Mouse (Mus musculus): Measurements from ENCODE around the gene Ptgir.

Ptgir gene

GRCm38 (mm10) chr7:16918014-16918413 is 11.7 kb downstream of the Ptgir start:
- no peak for DNase-seq

DNA sequence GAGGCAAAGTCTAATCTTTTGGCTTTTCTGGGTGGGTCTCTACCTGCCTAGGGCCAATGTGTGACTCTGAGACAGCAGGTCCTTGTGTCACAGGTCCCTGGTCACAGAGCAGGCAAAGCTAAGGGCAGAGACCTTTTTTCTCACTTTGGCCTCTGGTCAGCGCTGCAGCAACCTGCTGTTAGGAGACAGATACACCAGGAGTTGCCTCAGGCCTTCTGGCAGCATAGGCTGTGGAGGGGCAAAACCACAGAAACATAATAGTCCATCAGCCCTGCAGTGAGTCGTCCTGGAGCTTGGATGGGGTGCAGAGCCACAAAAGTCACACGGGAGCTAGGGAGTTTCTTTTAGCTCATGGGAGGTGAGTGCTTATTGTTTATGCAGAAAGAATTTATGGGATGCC is 12.4 kb downstream of the Ptgir start:
- DNase-seq = no peak

- DNase-seq = no peak
Measured at GRCm38 (mm10) chr7:16919395-16920149, 13.3 kb downstream of the Ptgir start.

- DNase-seq = no peak
Measured at GRCm38 (mm10) chr7:16920150-16920579, 13.9 kb downstream of the Ptgir start.

- DNase-seq = no peak
Measured at GRCm38 (mm10) chr7:16920818-16921791, 14.8 kb downstream of the Ptgir start.

GRCm38 (mm10) chr7:16921881-16922335 is 15.6 kb downstream of the Ptgir start:
- DNase-seq = no peak

DNA sequence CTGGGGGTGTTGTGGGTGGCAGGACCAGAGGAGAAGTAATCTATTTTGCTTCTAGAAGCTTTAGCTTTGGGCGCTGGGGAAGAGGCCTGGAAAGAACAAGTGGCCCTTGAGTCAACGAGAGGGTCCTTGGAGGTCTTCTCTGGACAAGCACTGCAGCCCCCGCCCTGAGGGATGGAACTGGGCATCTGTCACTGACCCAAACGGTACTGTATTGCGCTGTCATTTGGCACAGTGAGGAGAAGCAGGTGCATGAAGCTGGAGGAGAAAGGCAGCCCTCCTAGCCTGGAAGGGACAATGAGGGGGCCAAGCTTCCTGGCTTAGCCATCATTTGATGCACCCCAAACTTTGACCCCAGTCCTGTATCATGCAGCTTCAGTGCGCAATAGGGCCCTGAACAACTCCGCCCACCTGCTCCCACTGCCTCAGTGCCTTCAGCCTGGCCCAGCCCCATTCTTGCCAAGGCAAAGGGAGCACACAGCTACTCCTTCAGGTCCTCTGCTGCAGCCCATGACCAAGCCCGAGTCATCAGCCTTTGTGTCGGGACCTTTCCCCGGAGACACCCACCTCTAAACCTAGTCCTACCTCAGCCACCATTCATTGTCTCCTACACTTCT is 16.2 kb downstream of the Ptgir start:
- DNase-seq = no peak

GRCm38 (mm10) chr7:16923283-16924036 is 17.2 kb downstream of the Ptgir start:
- DNase-seq = peak; percentile 41 to 66

DNA sequence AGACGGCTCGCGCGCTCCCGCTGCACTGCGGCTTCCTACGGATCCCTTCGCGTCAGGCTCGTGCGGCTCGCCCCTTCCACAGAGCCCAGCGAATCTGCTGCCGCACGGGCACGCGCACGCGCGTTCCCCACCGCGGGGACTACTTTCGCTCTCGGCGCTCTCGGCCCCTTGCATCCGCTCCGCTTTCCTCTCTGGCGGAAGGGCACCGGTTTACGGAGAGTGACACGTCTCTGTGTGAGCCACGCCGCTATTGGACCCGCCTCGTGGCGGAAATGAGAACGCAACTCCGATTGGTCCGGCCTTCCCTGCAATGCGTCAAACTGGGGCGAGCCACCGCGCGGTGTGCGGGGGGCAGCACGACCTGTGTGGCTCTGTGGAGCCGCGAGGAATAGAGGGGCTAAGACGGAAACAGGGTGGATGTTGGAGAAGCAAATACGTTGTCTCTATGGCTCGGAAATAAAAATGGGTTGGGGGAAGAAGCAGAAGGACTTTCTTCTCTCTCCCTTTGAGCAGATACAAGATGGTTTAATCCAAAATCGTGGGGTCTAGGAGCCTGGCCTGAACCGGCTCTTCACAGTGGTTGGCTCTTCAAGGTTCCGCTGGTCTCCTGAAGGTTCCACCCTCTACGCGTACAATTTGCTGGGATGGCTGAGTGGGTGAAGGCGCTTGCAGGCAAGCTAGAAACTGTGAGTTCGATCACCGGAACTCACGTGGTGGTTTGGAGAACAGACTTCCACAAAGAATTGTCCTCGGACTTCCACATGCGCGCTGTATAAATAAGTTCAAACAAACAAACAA is 17.9 kb downstream of the Ptgir start, which contains the start of gene Calm3:
Gene Calm3, minus strand, starts transcription at position 78 of the 798 bp plus-strand sequence.
- DNase-seq = peak; percentile 99

DNA sequence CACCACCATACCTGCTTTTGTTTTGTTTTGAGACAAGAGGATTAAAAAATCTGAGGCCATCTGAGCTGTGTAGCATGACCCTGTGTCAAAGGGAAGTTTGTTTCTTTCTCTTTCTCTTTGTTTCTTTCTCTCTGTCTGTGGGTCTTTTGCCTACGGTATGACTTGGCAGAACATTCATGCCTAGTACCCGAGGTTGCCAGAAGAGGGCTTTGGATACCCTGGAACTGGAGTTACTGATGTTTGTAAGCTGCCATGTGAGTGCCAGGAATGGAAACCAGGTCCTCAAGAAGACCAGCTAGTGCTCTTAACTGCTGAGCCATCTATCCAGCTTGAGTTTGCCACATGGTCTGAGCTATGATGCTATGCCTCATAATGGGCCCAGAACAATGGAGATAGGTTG is 22.1 kb downstream of the Ptgir start:
- DNase-seq = no peak

- no peak for DNase-seq
Measured at GRCm38 (mm10) chr7:16930850-16931249, 24.6 kb downstream of the Ptgir start.

GRCm38 (mm10) chr7:16931968-16932627 is 25.8 kb downstream of the Ptgir start:
- DNase-seq = peak in 1 of 2 experiments; percentile 65

DNA sequence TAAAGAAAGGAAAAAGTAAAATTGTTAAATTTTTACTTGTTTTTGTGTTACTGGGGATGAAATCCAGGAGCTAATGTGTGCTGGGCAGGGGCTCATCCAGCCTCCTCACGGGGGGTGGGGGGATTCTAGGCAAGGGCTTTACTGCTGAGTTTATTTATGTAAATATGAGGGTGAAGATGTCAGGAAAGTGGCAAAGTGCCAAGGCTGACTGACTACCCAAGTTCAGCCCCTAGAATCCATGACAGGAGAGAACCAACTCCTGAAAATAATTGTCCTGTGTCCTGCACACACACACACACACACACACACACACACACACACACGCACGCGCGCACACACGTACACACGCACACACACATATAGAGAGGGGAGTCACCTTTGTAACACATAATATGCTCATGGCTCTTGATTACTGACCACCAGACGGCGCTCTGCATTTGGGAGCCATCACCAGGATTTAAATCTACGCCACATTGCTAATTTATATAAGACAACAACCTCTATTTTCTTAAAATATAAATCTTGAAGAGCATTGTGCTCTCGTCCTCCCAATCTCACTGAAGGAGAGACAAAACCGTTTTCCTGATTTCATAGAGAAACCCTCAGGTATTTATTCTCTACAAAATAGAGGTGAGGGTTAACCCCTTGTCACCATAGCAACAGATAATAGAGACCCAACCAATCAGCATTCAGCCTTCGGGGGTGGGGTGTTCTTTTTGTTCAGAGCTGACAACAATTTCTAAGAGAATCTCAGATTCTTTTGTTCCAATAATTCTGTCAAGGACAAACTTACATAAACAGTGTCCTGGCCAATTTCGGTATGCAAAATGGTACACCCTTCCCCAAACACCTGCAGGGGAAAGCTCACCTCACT is 26.7 kb downstream of the Ptgir start:
- no peak for DNase-seq

DNA sequence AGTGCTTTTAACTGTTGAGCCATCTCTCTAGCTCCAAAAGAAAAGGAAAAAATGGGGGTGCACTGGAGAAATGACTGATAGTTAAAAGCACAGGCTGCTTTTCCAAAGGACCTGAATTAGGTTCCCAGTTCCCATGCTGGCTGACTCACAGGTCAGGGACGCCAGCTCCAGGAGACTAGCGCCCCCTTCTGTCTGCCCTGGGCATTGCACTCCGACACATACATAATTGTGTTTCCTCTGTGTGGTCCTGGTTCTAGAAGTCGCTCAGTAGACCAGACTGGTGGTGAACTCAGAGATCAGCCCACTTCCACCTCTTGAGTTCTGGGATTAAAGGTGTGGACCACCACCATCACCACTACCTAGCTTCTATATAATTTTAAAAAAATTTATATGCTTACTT is 31.0 kb downstream of the Ptgir start:
- DNase-seq = no peak

GRCm38 (mm10) chr7:16938117-16938791 is 32.0 kb downstream of the Ptgir start:
- DNase-seq = no peak

- DNase-seq = no peak
Measured at GRCm38 (mm10) chr7:16940292-16940691, 34.0 kb downstream of the Ptgir start.

- no peak for DNase-seq
Measured at GRCm38 (mm10) chr7:16942861-16943260, 36.6 kb downstream of the Ptgir start.

GRCm38 (mm10) chr7:16944061-16944807 is 37.9 kb downstream of the Ptgir start, which contains the start of gene Pnmal2:
Gene Pnmal2, plus strand, starts transcription at chr7:16944682.
- DNase-seq = peak; percentile 90 to 91
